Comparison of ENCODE assay signal across 10 mouse cellular contexts in genomic region chr5:8487989-8488700, GRCm38 (mm10).
DNase-seq lines count a peak whose midpoint lies in the region; ATAC-seq lines count a peak whose summit lies in the region.
"Had no signal": no experiment of that assay in that cellular context is flagged by ENCODE, and none has a peak within 500 bp of the region (broad histone marks: within the 10 kb centered on the region; RNA-seq: fewer than 3 reads in every experiment).

No protein-coding gene starts in this region.

- H3K4me3 ChIP-seq in embryonic facial prominence, embryonic 11.5 days (ENCODE audit: low read depth, low read length) = no peak overlapping the region
- no peak overlapping the region for H3K4me3 ChIP-seq in hindbrain, embryonic 12.5 days
- H3K4me3 ChIP-seq in midbrain, embryonic 16.5 days (ENCODE audit: low read depth, low read length) = no peak overlapping the region
- no peak overlapping the region for H3K4me3 ChIP-seq in intestine, embryonic 16.5 days (ENCODE audit: low read length)
- H3K4me3 ChIP-seq: liver, embryonic 13.5 days had no signal

- intact Hi-C loops in gastrocnemius, postnatal 36 days (cut with DNase I) = no loop called here

- H3K36me3 ChIP-seq in embryonic facial prominence, embryonic 11.5 days (replicated peaks; ENCODE audit: control insufficient read depth, insufficient read depth, low read depth, low read length) = no peaks in the 10 kb centered on the region
- no peaks in the 10 kb centered on the region for H3K36me3 ChIP-seq in hindbrain, embryonic 12.5 days
- peaks cover 6% of the 10 kb centered on the region for H3K36me3 ChIP-seq in midbrain, embryonic 16.5 days (ENCODE audit: control insufficient read depth, insufficient read depth, low read length)
- H3K36me3 ChIP-seq in intestine, embryonic 16.5 days (ENCODE audit: control insufficient read depth, insufficient read depth, low read length) = no peaks in the 10 kb centered on the region
- H3K36me3 ChIP-seq: liver, embryonic 13.5 days had no signal

- no peaks in the 10 kb centered on the region for H3K27me3 ChIP-seq in embryonic facial prominence, embryonic 11.5 days (ENCODE audit: control insufficient read depth, insufficient read depth, low read length)
- no peaks in the 10 kb centered on the region for H3K27me3 ChIP-seq in hindbrain, embryonic 12.5 days
- no peaks in the 10 kb centered on the region for H3K27me3 ChIP-seq in midbrain, embryonic 16.5 days (ENCODE audit: control insufficient read depth, insufficient read depth, low read depth, low read length)
- H3K27me3 ChIP-seq in intestine, embryonic 16.5 days (replicated peaks; ENCODE audit: control insufficient read depth, insufficient read depth, low read length) = no peaks in the 10 kb centered on the region
- H3K27me3 ChIP-seq: liver, embryonic 13.5 days had no signal

- H3K4me1 ChIP-seq in embryonic facial prominence, embryonic 11.5 days (ENCODE audit: control insufficient read depth, insufficient read depth, low read length) = no peaks in the 10 kb centered on the region
- H3K4me1 ChIP-seq in hindbrain, embryonic 12.5 days = no peaks in the 10 kb centered on the region
- H3K4me1 ChIP-seq in midbrain, embryonic 16.5 days (ENCODE audit: control insufficient read depth, insufficient read depth, low read length) = no peaks in the 10 kb centered on the region
- H3K4me1 ChIP-seq in intestine, embryonic 16.5 days (ENCODE audit: control insufficient read depth, insufficient read depth, low read length) = no peaks in the 10 kb centered on the region
- H3K4me1 ChIP-seq: liver, embryonic 13.5 days had no signal

- no peaks in the 10 kb centered on the region for H3K9me3 ChIP-seq in embryonic facial prominence, embryonic 11.5 days (replicated peaks; ENCODE audit: control insufficient read depth, low read length)
- H3K9me3 ChIP-seq in hindbrain, embryonic 12.5 days (replicated peaks) = no peaks in the 10 kb centered on the region
- no peaks in the 10 kb centered on the region for H3K9me3 ChIP-seq in midbrain, embryonic 16.5 days (replicated peaks; ENCODE audit: control insufficient read depth, low read length, poor library complexity, severe bottlenecking)
- H3K9me3 ChIP-seq in intestine, embryonic 16.5 days (ENCODE audit: control insufficient read depth, low read length) = no peaks in the 10 kb centered on the region
- H3K9me3 ChIP-seq: liver, embryonic 13.5 days had no signal

- H3K27ac ChIP-seq in embryonic facial prominence, embryonic 11.5 days (replicated peaks; ENCODE audit: low read depth, low read length) = no peak overlapping the region
- H3K27ac ChIP-seq in hindbrain, embryonic 12.5 days = no peak overlapping the region
- H3K27ac ChIP-seq in midbrain, embryonic 16.5 days (ENCODE audit: low read length) = no peak overlapping the region
- no peak overlapping the region for H3K27ac ChIP-seq in intestine, embryonic 16.5 days (ENCODE audit: low read length)
- H3K27ac ChIP-seq: liver, embryonic 13.5 days had no signal

- 61% methylated on average over 4 of the region's 4 CpGs for WGBS in embryonic facial prominence, embryonic 11.5 days
- 36% methylated on average over 4 of the region's 4 CpGs for WGBS in hindbrain, embryonic 12.5 days
- 54% methylated on average over 4 of the region's 4 CpGs for WGBS in midbrain, embryonic 16.5 days
- 73% methylated on average over 4 of the region's 4 CpGs for WGBS in intestine, embryonic 16.5 days

- peak; percentile 76 for ATAC-seq in embryonic facial prominence, embryonic 11.5 days (replicated peaks; ENCODE audit: insufficient number of reproducible peaks, low FRiP score, low TSS enrichment, low read depth)
- peak; percentile 47 for ATAC-seq in hindbrain, embryonic 12.5 days (ENCODE audit: low FRiP score)
- ATAC-seq in midbrain, embryonic 16.5 days = peak; percentile 44
- no peak for ATAC-seq in intestine, embryonic 16.5 days
- ATAC-seq: intestine, postnatal 0 days had no signal

- H3K9ac ChIP-seq in embryonic facial prominence, embryonic 11.5 days (replicated peaks; ENCODE audit: low read length) = no peak overlapping the region
- no peak overlapping the region for H3K9ac ChIP-seq in hindbrain, embryonic 12.5 days
- no peak overlapping the region for H3K9ac ChIP-seq in midbrain, embryonic 16.5 days (ENCODE audit: low read depth, low read length)
- H3K9ac ChIP-seq in intestine, embryonic 16.5 days (ENCODE audit: low read depth, low read length) = no peak overlapping the region
- H3K9ac ChIP-seq: liver, embryonic 13.5 days had no signal

- no peak overlapping the region for H3K4me2 ChIP-seq in embryonic facial prominence, embryonic 11.5 days (ENCODE audit: low read depth, low read length)
- H3K4me2 ChIP-seq in hindbrain, embryonic 12.5 days (replicated peaks) = no peak overlapping the region
- no peak overlapping the region for H3K4me2 ChIP-seq in midbrain, embryonic 16.5 days (ENCODE audit: low read length)
- H3K4me2 ChIP-seq in intestine, embryonic 16.5 days (ENCODE audit: low read depth, low read length) = no peak overlapping the region
- H3K4me2 ChIP-seq: liver, embryonic 13.5 days had no signal

- DNase-seq in embryo, embryonic 9.5 days (ENCODE audit: extremely low spot score) = peak; percentile 27
- no peak for DNase-seq in embryo, embryonic 10.5 days (ENCODE audit: low spot score)
- DNase-seq in embryonic facial prominence, embryonic 11.5 days (ENCODE audit: low spot score) = no peak
- DNase-seq in gastrocnemius, postnatal 36 days = no peak
- no peak for DNase-seq in lung, postnatal 36 days
- DNase-seq: liver, embryonic 13.5 days had no signal
